Mouse (Mus musculus) naive thymus-derived CD4-positive, alpha-beta T cell, adult 2 months (primary cell): ENCODE data around the gene Cadm2.

Experiments
- DNase-seq: peaks from one replicate; pipeline ENCODE4 v3.0.0-alpha.2; 2011; ENCODE audit warnings: low read depth

Gene Cadm2

GRCm38 (mm10) chr16:66955876-66956275, 664.8 kb downstream of the Cadm2 start:
- no peak for DNase-seq

GRCm38 (mm10) chr16:66936332-66936731, 684.4 kb downstream of the Cadm2 start:
- DNase-seq: no peak

- DNase-seq: no peak
Observed at GRCm38 (mm10) chr16:66925517-66925916, 695.2 kb downstream of the Cadm2 start.

- DNase-seq: no peak
Observed at GRCm38 (mm10) chr16:66922753-66923152, 698.0 kb downstream of the Cadm2 start.

DNA sequence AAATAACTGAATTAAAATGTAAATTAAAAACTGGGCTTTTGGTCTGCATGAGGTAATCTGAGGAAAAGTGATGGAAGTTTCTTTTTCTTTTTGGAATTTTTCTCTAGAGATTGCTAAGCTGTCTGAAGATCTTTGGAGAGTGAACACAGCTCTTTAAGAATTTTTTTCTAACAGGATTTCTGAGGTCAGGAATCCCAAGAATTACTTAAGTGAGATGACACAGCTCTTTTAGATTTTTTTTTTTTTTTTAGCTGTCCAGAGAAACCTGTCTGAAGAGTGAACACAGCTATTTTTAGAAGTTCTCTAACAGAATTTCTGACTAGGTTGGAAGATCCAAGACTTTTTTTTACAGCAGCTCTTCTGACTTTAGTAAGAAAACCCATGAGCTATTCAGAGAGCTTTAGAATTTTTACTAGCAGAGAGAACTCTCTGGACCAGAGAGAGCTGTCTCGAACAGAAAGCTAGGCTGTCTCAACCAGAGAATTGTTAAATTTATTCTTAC, 699.2 kb downstream of the Cadm2 start:
- DNase-seq: no peak

DNA sequence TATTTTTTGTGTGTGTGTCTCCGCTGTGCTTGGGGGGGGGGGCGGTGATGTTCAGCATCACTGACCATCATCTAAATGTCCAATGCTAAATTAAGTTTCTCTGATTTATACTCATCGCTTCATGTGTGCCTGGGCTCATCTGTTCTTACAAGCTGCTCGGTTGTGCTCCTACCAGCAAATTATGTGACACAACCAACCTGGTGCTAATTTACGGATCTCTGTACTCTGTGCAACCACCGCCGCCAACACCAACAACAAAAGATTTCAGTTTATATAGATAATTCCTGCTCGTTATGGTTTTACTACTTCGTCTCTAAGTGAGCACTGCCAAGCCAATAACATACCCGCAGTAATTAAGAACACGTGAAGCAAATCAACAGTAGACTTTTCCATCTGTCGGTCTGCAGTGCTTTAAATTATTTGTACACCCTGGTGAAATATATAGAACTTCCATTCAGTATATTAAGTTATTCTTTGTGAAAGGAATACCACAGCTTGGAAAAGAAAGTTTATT, 700.8 kb downstream of the Cadm2 start:
- DNase-seq: no peak

DNA sequence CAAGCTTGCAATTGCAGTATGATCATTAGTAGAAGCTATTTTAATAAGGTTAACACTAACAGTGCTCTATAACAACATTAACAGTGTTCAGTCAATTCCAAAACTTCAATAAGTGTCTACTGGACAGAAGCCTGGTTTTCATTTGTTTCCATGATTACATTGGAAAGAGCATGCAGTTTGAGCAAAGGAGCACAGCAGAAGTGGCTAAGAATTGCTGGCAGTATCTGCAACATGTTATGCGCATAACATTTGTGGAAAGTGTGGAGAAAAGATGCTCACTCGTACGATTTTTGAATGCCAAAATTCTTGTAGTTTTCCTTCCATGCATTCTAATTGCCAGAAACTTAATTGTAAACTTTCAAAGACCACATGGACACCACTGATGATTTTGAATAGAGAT, 718.9 kb downstream of the Cadm2 start:
- DNase-seq: no peak

- DNase-seq: no peak
Observed at GRCm38 (mm10) chr16:66900664-66901063, 720.0 kb downstream of the Cadm2 start.

DNA sequence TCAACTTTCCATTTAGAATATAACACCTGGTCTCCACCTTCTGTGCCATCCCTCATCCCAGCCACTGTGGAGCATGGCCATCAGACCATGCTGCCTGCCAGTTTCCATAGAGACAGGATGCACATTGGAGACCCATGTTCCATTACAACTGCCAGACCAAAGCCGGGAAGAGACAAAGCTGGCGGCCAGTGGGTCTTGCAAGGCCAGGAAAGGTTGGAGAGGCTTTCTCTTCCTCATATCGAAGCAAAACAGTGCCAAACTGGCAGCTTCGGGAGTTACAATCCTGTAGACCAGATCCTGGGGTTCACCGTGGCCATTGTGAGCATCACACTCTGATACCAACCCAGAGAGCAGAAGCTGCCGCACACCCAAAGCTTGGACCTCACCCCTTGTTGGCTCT, 728.3 kb downstream of the Cadm2 start:
- DNase-seq: no peak

GRCm38 (mm10) chr16:66891559-66892247, 729.0 kb downstream of the Cadm2 start:
- DNase-seq: no peak

DNA sequence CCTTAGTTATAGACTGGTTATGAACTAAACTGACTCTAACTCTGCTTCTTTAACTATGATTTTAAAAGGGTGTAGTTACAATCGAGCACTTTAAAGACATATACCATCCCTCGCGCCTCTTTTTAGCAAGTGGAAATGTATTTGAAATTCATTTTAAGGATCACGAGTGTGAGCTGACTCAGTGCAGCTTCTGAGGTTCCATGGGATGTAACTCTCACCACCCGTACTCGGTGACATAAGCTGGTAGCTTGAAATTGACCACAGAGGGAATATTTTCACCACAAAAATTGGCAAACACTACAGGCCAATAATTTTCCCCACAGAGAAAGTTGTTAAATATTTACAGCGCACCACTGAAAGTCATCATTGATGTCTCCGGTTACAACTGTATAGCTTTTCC, 730.8 kb downstream of the Cadm2 start:
- DNase-seq: no peak

- DNase-seq: no peak
Observed at GRCm38 (mm10) chr16:66882597-66882996, 738.1 kb downstream of the Cadm2 start.

DNA sequence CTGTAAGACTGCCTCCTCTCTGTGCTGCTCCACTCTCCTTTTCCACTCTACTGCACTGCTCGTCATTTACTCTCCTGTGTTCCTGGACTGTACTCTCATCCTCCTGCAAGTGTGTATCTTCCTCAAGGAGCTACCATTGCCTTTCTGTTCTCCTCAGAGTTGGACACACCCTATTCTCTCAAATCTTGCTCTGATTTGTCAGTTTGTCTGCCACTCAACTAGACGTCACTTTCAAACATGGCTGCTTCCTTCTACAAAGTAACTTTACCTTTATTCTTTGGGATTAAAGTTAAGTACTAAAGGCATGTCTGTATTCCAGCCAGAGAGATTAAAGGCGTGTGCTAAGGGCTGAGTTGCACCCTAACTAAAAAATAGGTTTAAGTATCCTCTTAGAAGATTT, 749.5 kb downstream of the Cadm2 start:
- DNase-seq: no peak

GRCm38 (mm10) chr16:66851047-66851446, 769.7 kb downstream of the Cadm2 start:
- DNase-seq: no peak

DNA sequence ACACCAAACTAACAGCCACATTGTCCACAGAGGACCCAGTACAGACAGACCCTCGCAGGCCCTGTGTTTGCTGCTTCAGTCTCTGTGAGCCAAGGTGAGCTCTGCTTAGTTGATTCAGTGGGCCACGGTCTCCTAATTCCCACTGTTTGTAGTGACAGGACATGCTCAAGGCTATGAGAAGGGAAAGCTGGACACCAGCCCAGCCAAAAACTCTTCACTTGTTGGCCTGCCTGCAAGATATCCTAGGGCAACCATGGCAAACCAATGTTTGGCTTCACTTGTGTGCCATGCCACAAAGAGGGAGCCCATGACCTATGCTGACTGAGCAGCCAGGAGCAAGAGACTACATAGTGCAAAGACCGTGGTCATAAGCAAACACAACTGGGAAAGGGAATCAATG, 795.8 kb downstream of the Cadm2 start:
- no peak for DNase-seq

DNA sequence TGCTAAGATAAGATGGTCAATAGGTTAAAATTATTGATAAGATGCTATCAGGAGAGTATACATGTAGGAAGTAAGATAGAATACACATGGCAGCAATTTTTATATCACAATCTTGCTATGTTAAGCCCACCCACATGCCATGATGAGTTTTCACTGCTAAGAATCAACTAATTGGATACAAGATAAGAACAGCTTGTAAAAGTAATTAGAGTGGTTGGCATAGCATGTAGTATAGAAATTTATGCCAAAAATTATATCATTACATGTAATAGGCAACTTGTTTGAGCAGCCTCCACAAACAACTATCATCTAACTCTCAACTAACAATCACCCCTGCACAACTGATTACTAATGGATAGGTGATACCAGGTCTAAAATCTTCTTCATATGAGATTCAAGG, 809.2 kb downstream of the Cadm2 start:
- DNase-seq: no peak

DNA sequence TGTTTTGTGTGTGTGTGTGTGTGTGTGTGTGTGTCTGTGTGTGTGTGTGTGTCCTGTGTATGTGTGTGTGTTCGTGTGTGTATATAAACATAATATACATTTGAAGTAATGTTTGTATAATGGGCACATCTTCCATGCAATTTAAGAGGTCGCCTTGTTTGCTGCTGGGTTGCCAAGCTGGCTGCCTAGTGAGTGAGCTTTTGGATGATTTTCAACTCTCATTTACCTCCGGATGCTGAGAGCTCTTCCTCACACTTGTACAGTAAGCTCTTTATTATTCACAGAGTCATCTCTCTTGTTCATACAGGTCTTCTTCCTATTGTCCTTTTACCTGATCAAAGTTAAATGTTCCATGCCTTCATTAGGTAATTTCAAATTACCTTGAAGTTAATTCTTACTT, 822.5 kb downstream of the Cadm2 start:
- DNase-seq: no peak

- DNase-seq: no peak
Observed at GRCm38 (mm10) chr16:66793067-66793466, 827.6 kb downstream of the Cadm2 start.

GRCm38 (mm10) chr16:66771883-66772282, 848.8 kb downstream of the Cadm2 start:
- DNase-seq: no peak

DNA sequence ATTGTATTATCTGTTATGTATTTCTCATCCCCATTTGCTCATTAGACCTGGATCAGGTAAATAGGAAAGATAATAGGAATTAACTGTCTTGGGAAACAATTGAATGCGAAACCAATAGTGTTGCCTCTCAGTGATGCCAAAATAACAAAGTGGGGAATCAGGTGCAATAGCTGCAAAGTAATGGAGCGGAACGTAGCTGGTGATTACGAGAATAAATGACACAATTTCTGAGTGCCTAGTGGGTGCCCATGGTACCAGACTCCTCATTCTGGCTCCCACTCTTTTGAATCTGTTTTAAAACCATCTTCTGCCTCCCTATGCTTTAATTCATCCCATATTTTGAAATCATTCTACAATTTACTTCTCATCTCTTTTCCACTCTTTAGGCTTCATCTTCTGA, 851.2 kb downstream of the Cadm2 start:
- no peak for DNase-seq

- no peak for DNase-seq
Observed at GRCm38 (mm10) chr16:66768684-66769389, 851.9 kb downstream of the Cadm2 start.

DNA sequence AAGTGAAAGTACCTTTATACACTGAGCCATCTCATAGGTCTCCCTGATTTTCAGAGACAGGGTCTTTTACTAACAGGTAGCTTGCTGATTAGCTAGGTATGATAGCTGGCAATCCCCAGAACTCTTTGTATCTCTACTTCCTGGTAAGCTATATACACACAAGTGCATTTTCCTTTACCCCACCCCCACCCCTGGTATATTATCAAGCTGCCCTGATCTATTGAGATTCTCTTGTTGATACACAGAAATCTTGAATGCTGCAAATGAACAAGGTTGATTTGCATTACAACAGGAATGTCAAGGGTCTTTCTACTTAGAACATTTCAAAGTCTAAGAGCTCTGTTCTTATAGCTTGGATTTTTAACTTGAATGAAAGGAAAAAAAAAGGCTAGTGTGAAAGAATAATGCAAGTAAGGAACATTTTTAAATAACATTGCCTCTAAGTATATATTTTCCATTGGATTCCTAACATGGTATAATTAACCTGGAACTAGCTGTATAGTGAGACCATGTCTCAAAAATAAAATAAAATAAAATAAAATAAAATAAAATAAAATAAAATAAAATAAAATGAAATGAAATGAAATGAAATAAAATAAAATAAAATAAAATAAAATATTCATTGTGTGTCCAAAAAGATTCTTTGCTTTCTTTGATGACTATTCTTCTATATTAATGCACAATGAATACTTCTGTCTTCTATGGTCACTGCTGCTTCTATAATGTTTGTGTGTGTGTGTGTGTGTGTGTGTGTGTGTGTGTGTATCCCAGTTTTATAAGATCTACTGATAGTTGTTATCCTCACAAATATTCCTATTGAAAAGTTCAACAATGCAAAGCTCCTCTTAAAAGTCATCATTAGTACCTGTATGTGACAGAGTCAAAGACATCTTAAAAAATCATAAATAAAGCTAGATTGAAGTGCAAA, 858.9 kb downstream of the Cadm2 start:
- DNase-seq: no peak
